Mouse (Mus musculus) midbrain, embryonic 15.5 days (tissue): ENCODE measurements around the gene Lpcat4. TPM values are rescaled to one million over a fixed set of nuclear protein-coding genes. Genes with fewer than 3 reads are reported as not detected.
A peak's percentile ranks its signal among the peaks of the same experiment; 100 is the strongest.

ENCODE experiments used
- ATAC-seq: fragments of 200-750 bp; cut with Nextera tagmentation; replicated peaks from 2 replicates; pipeline ENCODE4 v1.8.0; 2017; ENCODE audit warnings: moderate TSS enrichment
- H3K27ac ChIP-seq: fragments of 300-500 bp; sonication (generic); 2 replicates; pipeline ENCODE4 v1.5.1; 2015; ENCODE audit warnings: mild to moderate bottlenecking, inconsistent platforms
- H3K27me3 ChIP-seq: fragments of 300-500 bp; sonication (generic); replicated peaks from 2 replicates; pipeline ENCODE4 v1.6.1; 2015; ENCODE audit warnings: inconsistent platforms
- H3K36me3 ChIP-seq: fragments of 300-500 bp; sonication (generic); replicated peaks from 2 replicates; pipeline ENCODE4 v1.6.1; 2015; ENCODE audit warnings: inconsistent platforms
- H3K4me1 ChIP-seq: fragments of 300-500 bp; sonication (generic); 2 replicates; pipeline ENCODE4 v1.6.1; 2015; ENCODE audit warnings: inconsistent platforms
- H3K4me2 ChIP-seq: fragments of 300-500 bp; sonication (generic); 2 replicates; pipeline ENCODE4 v1.6.1; 2015; ENCODE audit warnings: inconsistent platforms, mild to moderate bottlenecking, moderate library complexity
- H3K4me3 ChIP-seq: fragments of 300-500 bp; sonication (generic); 2 replicates; pipeline ENCODE4 v1.5.1; 2015; ENCODE audit warnings: mild to moderate bottlenecking, inconsistent platforms
- H3K9ac ChIP-seq: fragments of 300-500 bp; sonication (generic); 2 replicates; pipeline ENCODE4 v1.6.1; 2015; ENCODE audit warnings: mild to moderate bottlenecking, inconsistent platforms
- H3K9me3 ChIP-seq: fragments of 300-500 bp; sonication (generic); 2 replicates; pipeline ENCODE4 v1.6.1; 2016; ENCODE audit warnings: inconsistent platforms
- WGBS: fragments of 180-500 bp; shearing (Covaris S2); methylation state at CpG from one replicate; pipeline ENCODE4 v1.1.7; 2015; ENCODE audit warnings: mixed read lengths; 5-methylcytosine and 5-hydroxymethylcytosine counted together
- polyA plus RNA-seq: library from polyadenylated mRNA; unstranded; fragments of >200 nt; fragmentation: Nextera tagmentation; extraction: Ambion mirVana; gene quantifications from 2 replicates; pipeline ENCODE4 v1.2.1, GENCODE M21; 2015

The Lpcat4 gene
- polyA plus RNA-seq, result 21.9 and 26.0 TPM in 2 replicates

DNA sequence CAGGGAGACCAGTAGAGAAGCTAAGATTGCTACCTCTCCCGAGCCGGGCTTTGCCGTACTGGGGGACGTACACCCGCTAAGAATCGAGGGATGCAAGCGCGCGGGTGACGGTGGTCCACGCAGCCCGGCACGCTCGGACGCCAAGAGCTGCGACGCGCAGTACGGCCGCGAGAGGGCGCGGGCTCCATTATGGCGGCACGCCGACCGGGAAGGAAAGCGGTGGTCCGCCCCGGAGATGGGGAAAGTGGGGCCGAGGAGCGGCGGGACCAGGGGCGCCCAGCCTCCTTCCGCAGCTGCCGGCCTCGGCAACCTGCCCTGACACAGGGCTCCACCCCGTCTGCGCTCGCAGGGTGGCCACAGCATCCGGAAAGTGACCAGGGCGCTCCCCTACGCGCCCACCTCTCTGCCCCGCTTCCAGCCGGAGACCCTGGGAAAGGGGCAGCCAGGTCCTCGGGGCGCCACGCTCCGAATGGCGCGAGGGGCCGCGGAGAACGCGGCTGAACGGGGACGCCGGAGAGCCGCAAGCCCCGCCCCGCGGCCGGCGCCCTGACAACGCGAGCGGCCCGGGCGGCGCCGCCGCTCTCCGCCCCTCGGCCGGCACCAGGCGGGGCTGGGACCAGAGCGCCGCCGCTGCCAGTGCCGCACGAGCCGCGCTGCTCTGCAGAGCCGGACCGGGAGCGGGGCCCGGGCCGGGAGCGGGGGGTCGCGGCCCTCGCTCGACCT, at the start of gene Lpcat4:
Gene Lpcat4 (plus strand): TSS at position 257 of the 723 bp plus-strand sequence.
- H3K27ac ChIP-seq, result peak within 1 kb of the TSS; percentile 97

DNA sequence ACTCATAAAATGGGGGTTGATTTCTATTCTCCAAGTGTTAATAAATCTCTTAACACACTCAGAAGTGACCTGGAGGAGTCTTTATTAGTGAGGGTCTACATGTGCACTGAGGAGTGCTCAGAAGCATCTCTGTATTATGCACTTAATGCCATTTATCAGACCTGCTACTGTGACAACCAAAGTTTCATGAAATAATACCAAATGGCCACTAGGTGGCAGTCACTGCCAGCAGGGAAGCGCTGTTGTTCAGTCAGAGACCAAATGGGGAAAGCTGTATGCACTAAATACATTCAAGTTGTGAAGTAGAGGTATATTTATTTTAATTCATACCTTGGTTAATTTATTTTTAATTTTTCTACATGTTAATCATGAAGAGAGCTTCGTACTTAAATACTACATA, 42.4 kb upstream of the Lpcat4 start:
- Histone ChIP-seq H3K27ac (no peak overlapping the region), H3K4me1 (no peaks in the 10 kb centered on the region), H3K4me3 (no peak overlapping the region), H3K27me3 (no peaks in the 10 kb centered on the region), H3K4me2 (no peak overlapping the region), H3K9me3 (no peaks in the 10 kb centered on the region), H3K36me3 (no peaks in the 10 kb centered on the region), H3K9ac (no peak overlapping the region)
- under 1% methylated on average over 2 of the region's 2 CpGs for WGBS
- ATAC-seq, result peak; percentile 87

More for the DNA sequence above, at the start of gene Lpcat4:
- Histone ChIP-seq H3K4me3 (peak within 1 kb of the TSS; percentile 77), H3K4me1 (peaks cover 14% of the 10 kb centered on the region), H3K27me3 (peaks cover 3% of the 10 kb centered on the region; the same call in 1 of the 2 replicates), H3K9ac (peak within 1 kb of the TSS; percentile 85), H3K9me3 (no peaks in the 10 kb centered on the region), H3K36me3 (peaks cover 13% of the 10 kb centered on the region; the same call in 1 of the 2 replicates), H3K4me2 (peak within 1 kb of the TSS; percentile 87)
- ATAC-seq, result peak; percentile 92
- WGBS, result under 1% methylated on average over 92 of the region's 94 CpGs

DNA sequence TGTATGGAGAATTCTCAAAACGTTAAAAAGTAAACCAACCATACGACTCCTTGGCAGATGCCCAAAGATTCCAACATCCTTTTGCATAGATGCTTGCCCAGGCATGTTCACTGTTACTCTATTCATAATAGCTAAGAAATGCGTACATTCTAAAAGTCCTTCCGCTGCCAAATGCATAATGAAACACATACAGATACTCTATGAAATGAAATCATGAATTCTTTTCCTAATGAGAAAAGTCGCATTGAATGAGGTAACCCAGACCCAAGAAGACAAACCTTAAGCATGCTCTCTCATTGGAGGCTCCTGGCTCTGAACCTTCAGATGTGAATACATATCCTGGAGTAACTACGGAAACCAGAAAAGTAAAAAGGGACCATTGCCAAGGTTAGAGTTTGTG, 36.2 kb upstream of the Lpcat4 start:
- Histone ChIP-seq H3K4me3 (no peak overlapping the region), H3K9me3 (no peaks in the 10 kb centered on the region), H3K9ac (no peak overlapping the region), H3K4me1 (no peaks in the 10 kb centered on the region), H3K4me2 (no peak overlapping the region), H3K27me3 (no peaks in the 10 kb centered on the region), H3K27ac (no peak overlapping the region), H3K36me3 (no peaks in the 10 kb centered on the region)
- no peak for ATAC-seq
- 73% methylated on average over 6 of the region's 6 CpGs for WGBS

DNA sequence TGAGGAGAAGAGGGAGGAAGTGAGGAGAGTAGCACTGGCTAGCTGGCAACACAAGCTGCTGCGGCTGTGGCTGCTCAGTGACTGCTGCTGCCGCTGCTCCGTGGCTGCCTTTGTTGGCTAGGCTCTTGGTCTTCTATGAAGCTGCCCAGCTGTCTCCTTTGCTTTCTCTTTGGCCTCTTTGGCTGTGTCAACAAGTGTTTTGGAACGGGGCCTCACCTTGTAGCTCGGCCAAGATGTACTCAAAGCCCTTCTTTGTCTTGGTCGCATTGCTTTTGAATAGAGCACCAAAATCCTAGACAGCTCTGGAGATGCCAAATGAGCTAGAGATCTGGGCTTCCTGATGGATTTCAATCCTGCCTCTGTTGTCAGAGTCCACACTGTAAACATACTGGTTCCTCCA, 29.1 kb upstream of the Lpcat4 start:
- Histone ChIP-seq H3K4me3 (no peak overlapping the region), H3K4me2 (no peak overlapping the region), H3K27ac (no peak overlapping the region), H3K27me3 (no peaks in the 10 kb centered on the region), H3K36me3 (no peaks in the 10 kb centered on the region), H3K9me3 (no peaks in the 10 kb centered on the region), H3K4me1 (no peaks in the 10 kb centered on the region), H3K9ac (no peak overlapping the region)
- WGBS, result 69% methylated on average over 6 of the region's 6 CpGs
- peak; percentile 87 for ATAC-seq

DNA sequence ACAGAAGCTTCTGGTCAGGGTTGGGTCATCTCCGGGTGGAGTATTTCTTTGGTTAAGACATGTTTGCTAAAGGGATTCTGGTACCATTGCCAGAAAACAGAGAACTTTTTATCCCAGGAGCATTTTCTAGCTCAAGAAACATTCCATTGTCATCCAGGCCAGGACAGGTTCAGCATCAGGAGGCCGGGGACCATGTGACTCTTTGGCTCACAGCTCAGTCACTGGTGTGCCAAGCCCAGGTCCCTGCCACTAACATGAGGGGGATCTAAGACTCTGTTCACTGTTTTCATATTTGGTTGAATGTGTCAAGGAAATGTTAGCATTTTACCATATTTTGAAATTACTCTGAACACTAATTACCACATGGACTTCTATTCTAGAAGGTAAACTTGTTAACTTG, 28.6 kb upstream of the Lpcat4 start:
- no peaks in the 10 kb centered on the region for H3K4me1 ChIP-seq
- no peak overlapping the region for H3K27ac ChIP-seq
- no peaks in the 10 kb centered on the region for H3K27me3 ChIP-seq
- no peak overlapping the region for H3K4me2 ChIP-seq
- H3K9ac ChIP-seq, result no peak overlapping the region
- 88% methylated on average over 2 of the region's 2 CpGs for WGBS
- H3K9me3 ChIP-seq, result no peaks in the 10 kb centered on the region
- no peaks in the 10 kb centered on the region for H3K36me3 ChIP-seq
- peak; percentile 78; the same call in 1 of the 2 replicates for ATAC-seq
- no peak overlapping the region for H3K4me3 ChIP-seq

DNA sequence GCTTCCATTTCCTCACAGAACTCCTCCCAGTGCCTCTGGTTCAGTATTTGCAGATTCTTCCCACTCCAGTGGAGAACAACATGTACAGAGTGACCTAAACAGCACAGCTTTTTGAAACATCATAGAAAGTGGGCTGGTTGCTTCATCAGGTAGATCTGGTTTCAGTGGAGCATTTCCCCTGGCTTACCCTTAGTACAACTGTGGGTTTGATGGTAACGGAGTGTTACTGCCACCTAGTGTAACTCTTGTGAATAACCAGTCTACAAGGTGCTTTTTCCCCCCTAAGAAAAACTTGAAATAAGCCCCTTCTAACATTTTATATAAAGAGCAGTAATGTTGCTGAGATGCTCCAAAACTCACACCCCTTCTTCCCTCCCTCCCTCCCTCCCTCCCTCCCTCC, 23.3 kb upstream of the Lpcat4 start:
- Histone ChIP-seq H3K9me3 (no peaks in the 10 kb centered on the region), H3K27ac (no peak overlapping the region), H3K4me2 (no peak overlapping the region), H3K36me3 (no peaks in the 10 kb centered on the region), H3K4me3 (no peak overlapping the region), H3K27me3 (no peaks in the 10 kb centered on the region), H3K9ac (no peak overlapping the region), H3K4me1 (no peaks in the 10 kb centered on the region)
- 7% methylated on average over 1 of the region's 1 CpGs for WGBS
- ATAC-seq, result peak; percentile 75

DNA sequence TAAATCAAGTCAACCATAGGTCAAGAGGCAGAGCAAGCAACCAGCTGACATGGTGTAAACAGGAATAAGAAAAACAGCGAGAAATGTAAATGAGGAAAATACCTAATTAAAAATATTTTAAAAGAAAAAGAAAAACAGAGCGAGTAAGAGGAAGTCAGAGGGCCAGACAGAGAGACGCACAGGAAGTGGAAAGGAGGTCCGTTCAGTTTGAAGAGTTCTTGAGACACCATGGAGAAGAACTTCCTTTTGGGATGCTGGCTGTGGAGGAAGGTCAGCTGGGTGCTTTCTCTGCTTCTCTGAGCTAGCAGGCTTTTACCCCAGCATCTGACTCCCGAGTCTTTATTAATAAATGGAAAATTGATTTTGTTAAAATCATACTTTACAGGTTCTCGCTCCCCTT, 21.7 kb upstream of the Lpcat4 start:
- ATAC-seq, result no peak
- Histone ChIP-seq H3K9me3 (no peaks in the 10 kb centered on the region), H3K4me3 (no peak overlapping the region), H3K4me1 (no peaks in the 10 kb centered on the region), H3K9ac (no peak overlapping the region), H3K36me3 (no peaks in the 10 kb centered on the region), H3K4me2 (no peak overlapping the region), H3K27me3 (no peaks in the 10 kb centered on the region), H3K27ac (no peak overlapping the region)
- 80% methylated on average over 6 of the region's 6 CpGs for WGBS

DNA sequence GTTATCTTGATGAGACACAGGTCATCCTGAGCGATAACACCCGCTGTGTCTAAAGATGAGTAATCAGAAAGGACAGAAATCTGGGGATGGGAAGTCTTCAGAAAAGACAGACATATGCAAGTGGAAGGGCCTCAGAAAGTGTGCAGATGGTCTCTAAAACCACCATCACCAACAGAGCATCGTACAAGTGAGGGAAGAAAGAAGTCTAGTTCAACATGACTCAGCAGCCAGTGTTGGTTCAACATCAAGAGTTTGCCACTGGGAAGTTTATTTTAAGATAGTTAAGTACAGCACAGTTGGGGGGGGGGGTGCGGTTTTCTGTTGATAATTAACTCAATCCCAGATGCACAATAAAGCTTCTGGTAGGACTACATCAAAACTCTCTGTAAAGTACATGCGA, 18.4 kb upstream of the Lpcat4 start:
- Histone ChIP-seq H3K27ac (no peak overlapping the region), H3K4me1 (no peaks in the 10 kb centered on the region), H3K9me3 (no peaks in the 10 kb centered on the region), H3K4me2 (no peak overlapping the region), H3K36me3 (no peaks in the 10 kb centered on the region), H3K4me3 (no peak overlapping the region), H3K9ac (no peak overlapping the region), H3K27me3 (no peaks in the 10 kb centered on the region)
- ATAC-seq, result no peak
- WGBS, result 92% methylated on average over 5 of the region's 5 CpGs

DNA sequence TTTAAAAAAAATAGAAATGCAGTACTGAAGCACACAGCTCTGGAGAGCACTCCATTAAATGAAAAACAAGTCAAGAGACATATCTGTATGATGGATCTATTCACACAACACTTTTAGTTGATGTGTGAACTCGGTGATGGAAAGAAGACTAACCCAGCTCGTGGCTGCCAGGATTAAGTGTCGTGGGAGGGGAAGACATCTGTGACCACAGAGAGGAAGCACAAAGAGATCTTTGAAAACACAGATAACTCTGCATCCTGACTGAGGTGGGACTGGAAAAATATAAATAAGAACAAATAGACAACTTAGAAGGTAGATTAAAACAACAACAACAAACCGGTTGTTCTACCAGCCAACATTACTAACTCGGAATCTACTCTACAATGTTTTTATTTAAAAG, 16.7 kb upstream of the Lpcat4 start:
- no peak for ATAC-seq
- Histone ChIP-seq H3K9ac (no peak overlapping the region), H3K4me3 (no peak overlapping the region), H3K27ac (no peak overlapping the region), H3K4me1 (no peaks in the 10 kb centered on the region), H3K9me3 (no peaks in the 10 kb centered on the region), H3K36me3 (no peaks in the 10 kb centered on the region), H3K27me3 (no peaks in the 10 kb centered on the region), H3K4me2 (no peak overlapping the region)
- WGBS, result 75% methylated on average over 5 of the region's 5 CpGs

DNA sequence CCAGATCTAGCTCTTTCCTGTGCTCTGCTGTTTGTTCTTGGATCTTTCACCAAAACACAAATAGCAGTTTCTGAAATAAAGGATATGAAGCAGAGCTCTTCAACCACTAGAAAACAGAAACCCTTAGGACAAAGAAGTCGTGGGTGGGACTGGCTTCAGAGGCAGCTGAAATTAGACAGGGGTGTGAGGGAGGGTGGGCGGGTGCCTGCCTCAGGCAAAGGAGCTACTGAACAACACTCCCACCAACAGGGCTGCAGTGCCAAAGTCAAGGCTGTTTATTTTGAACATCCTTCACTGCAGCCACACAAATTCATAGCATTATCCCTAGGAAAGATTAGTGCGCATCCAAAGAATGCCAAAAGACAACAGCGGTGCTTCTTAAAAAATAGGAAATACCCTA, 14.9 kb upstream of the Lpcat4 start:
- H3K4me3 ChIP-seq, result no peak overlapping the region
- no peak for ATAC-seq
- no peaks in the 10 kb centered on the region for H3K9me3 ChIP-seq
- no peaks in the 10 kb centered on the region for H3K27me3 ChIP-seq
- 67% methylated on average over 4 of the region's 4 CpGs for whole genome bisulfite sequencing
- no peaks in the 10 kb centered on the region for H3K4me1 ChIP-seq
- no peak overlapping the region for H3K9ac ChIP-seq
- no peaks in the 10 kb centered on the region for H3K36me3 ChIP-seq
- no peak overlapping the region for H3K4me2 ChIP-seq
- H3K27ac ChIP-seq, result no peak overlapping the region

DNA sequence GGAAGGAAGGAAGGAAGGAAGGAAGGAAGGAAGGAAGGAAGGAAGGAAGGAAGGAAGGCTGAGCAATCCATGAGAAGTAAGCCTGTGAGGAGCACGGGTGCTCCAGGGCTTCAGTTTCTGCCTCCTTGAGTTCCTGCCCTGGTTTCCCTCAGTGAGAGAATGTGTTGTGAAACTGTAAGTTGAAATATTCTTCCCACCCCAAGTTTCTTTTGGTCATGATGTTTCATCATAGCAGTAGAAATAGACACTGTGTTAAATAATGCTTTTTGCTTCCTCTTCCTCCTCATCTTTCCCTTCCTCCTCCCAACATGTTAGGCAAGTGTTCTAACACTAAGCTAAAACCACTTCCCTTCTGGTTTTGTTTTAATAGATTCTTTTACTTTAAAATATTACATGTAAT, 6.6 kb upstream of the Lpcat4 start:
- no peak for ATAC-seq
- no peak overlapping the region for H3K9ac ChIP-seq
- H3K36me3 ChIP-seq, result no peaks in the 10 kb centered on the region
- 89% methylated on average over 1 of the region's 1 CpGs for WGBS
- H3K4me3 ChIP-seq, result no peak overlapping the region
- H3K27me3 ChIP-seq, result no peaks in the 10 kb centered on the region
- H3K4me2 ChIP-seq, result no peak overlapping the region
- H3K4me1 ChIP-seq, result no peaks in the 10 kb centered on the region
- H3K9me3 ChIP-seq, result no peaks in the 10 kb centered on the region
- no peak overlapping the region for H3K27ac ChIP-seq

DNA sequence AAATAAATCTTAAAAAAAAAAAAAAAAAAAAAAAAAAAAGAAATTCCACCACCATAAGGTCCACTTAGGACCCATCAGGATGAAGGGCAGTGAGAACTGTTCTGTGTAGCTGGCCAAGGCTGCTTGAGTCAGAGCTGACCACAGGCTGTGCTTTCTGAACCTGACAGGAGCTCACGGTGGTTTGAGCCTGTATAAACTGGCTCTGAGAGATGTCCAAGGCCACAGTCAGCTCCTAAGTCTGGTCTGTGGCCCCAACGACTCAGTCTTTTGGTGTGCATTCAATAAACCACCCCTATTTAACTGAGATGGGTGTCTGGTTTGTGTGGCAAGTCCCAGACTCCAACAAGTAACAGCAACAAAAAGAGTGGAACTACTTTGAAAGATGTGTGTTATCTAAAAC, 2.6 kb upstream of the Lpcat4 start:
- ATAC-seq, result no peak
- Histone ChIP-seq H3K27ac (no peak overlapping the region), H3K4me1 (peaks cover 14% of the 10 kb centered on the region), H3K9me3 (no peaks in the 10 kb centered on the region), H3K27me3 (peaks cover 3% of the 10 kb centered on the region; the same call in 1 of the 2 replicates), H3K36me3 (no peaks in the 10 kb centered on the region), H3K4me3 (no peak overlapping the region), H3K4me2 (no peak overlapping the region), H3K9ac (no peak overlapping the region)
- WGBS, result 80% methylated on average over 2 of the region's 2 CpGs

DNA sequence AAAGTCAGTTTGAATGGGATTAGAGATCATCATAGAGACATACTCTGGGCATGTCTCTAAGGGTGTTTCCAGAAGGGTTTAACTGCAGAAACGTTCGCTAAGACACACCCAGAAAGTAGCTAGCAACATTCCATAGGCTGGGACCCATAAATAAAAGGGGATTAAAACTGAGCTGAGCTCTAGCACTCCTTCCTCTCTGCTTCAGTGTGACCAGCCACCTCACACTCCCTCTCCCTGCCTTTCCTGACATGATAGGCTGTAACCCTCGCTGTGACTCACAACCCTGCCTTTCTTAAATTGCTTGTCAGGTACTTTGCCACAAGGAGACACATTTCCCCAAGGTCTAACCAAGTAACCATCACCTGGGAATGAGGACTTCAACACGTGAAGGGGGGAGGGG, 1.3 kb upstream of the Lpcat4 start:
- H3K4me1 ChIP-seq, result peaks cover 14% of the 10 kb centered on the region
- H3K27me3 ChIP-seq, result peaks cover 3% of the 10 kb centered on the region; the same call in 1 of the 2 replicates
- H3K9ac ChIP-seq, result no peak overlapping the region
- 11% methylated on average over 4 of the region's 4 CpGs for WGBS
- H3K27ac ChIP-seq, result no peak overlapping the region
- no peak for ATAC-seq
- H3K4me2 ChIP-seq, result no peak overlapping the region
- H3K9me3 ChIP-seq, result no peaks in the 10 kb centered on the region
- 0 out of 2 replicates have a peak, but pooled peaks cover under 1% of the 10 kb centered on the region for H3K36me3 ChIP-seq
- no peak overlapping the region for H3K4me3 ChIP-seq
